Mouse (Mus musculus): ENCODE measurements around the gene Rps3. TPM values are rescaled to one million over a fixed set of nuclear protein-coding genes. Genes with fewer than 3 reads are reported as not detected.

The Rps3 gene
- polyA plus RNA-seq, 1 experiment from 2014 or later = 405 TPM

GRCm38 (mm10) chr7:99454044-99454443, 29.5 kb downstream of the Rps3 start:
- no peak for ATAC-seq
- H3K9ac ChIP-seq (ENCODE audit: low read depth, low read length) = no peak overlapping the region
- WGBS = 70% methylated on average over 4 of the region's 4 CpGs

GRCm38 (mm10) chr7:99452859-99453258, 30.7 kb downstream of the Rps3 start:
- no peak for ATAC-seq
- Histone ChIP-seq H3K4me1 (ENCODE audit: control insufficient read depth, insufficient read depth, low read length) (peaks cover 5% of the 10 kb centered on the region; the same call in 1 of the 2 replicates), H3K27me3 (ENCODE audit: control insufficient read depth, insufficient read depth, low read depth, low read length) (no peaks in the 10 kb centered on the region), H3K4me2 (ENCODE audit: low read length) (no peak overlapping the region), H3K36me3 (ENCODE audit: control insufficient read depth, insufficient read depth, low read length) (no peaks in the 10 kb centered on the region; the same call in 1 of the 2 replicates), H3K4me3 (ENCODE audit: low read depth, low read length) (no peak overlapping the region), H3K9ac (ENCODE audit: low read depth, low read length) (no peak overlapping the region), H3K27ac (ENCODE audit: low read length) (no peak overlapping the region), H3K9me3 (replicated peaks; ENCODE audit: control insufficient read depth, low read length, poor library complexity, severe bottlenecking) (no peaks in the 10 kb centered on the region)
- 87% methylated on average over 7 of the region's 7 CpGs for WGBS

More at GRCm38 (mm10) chr7:99454044-99454443, 29.5 kb downstream of the Rps3 start:
- Histone ChIP-seq H3K4me3 (ENCODE audit: low read depth, low read length) (no peak overlapping the region), H3K4me1 (ENCODE audit: control insufficient read depth, insufficient read depth, low read length) (peaks cover 5% of the 10 kb centered on the region; the same call in 1 of the 2 replicates), H3K9me3 (replicated peaks; ENCODE audit: control insufficient read depth, low read length, poor library complexity, severe bottlenecking) (no peaks in the 10 kb centered on the region), H3K36me3 (ENCODE audit: control insufficient read depth, insufficient read depth, low read length) (no peaks in the 10 kb centered on the region; the same call in 1 of the 2 replicates), H3K4me2 (ENCODE audit: low read length) (no peak overlapping the region), H3K27ac (ENCODE audit: low read length) (no peak overlapping the region), H3K27me3 (ENCODE audit: control insufficient read depth, insufficient read depth, low read depth, low read length) (no peaks in the 10 kb centered on the region)

- Histone ChIP-seq H3K4me2 (ENCODE audit: low read length) (no peak overlapping the region), H3K4me1 (ENCODE audit: control insufficient read depth, insufficient read depth, low read length) (peaks cover 5% of the 10 kb centered on the region; the same call in 1 of the 2 replicates), H3K27me3 (ENCODE audit: control insufficient read depth, insufficient read depth, low read depth, low read length) (no peaks in the 10 kb centered on the region), H3K36me3 (ENCODE audit: control insufficient read depth, insufficient read depth, low read length) (no peaks in the 10 kb centered on the region), H3K9ac (ENCODE audit: low read depth, low read length) (no peak overlapping the region), H3K4me3 (ENCODE audit: low read depth, low read length) (no peak overlapping the region), H3K27ac (ENCODE audit: low read length) (no peak overlapping the region), H3K9me3 (replicated peaks; ENCODE audit: control insufficient read depth, low read length, poor library complexity, severe bottlenecking) (no peaks in the 10 kb centered on the region)
- WGBS = 0% methylated on average over 3 of the region's 3 CpGs
- peak; percentile 57 for ATAC-seq
Observed at GRCm38 (mm10) chr7:99450703-99451102, 32.8 kb downstream of the Rps3 start.

DNA sequence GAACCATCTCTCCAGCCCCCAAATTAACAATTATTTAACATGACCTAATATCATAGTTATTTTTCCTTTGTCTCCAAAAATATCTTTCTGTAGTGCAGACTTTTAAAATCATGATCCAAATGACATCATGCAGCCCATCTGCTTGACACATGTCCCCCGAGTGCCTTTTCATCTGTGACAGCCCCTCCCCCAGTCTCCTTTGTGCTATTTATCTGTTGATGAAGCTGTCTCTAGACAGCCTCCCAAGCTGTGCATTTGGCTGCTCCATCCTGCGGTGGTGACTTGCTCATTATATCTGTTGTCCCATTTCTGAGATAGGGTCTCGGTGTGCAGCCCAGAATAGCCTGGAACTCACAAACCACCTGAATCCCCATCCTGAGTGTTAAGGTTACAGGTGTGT, 33.8 kb downstream of the Rps3 start:
- no peaks in the 10 kb centered on the region for H3K9me3 ChIP-seq (replicated peaks; ENCODE audit: control insufficient read depth, low read length, poor library complexity, severe bottlenecking)
- no peak overlapping the region for H3K9ac ChIP-seq (ENCODE audit: low read depth, low read length)
- H3K4me1 ChIP-seq (ENCODE audit: control insufficient read depth, insufficient read depth, low read length) = peaks cover 5% of the 10 kb centered on the region; the same call in 1 of the 2 replicates
- ATAC-seq = no peak
- no peaks in the 10 kb centered on the region for H3K27me3 ChIP-seq (ENCODE audit: control insufficient read depth, insufficient read depth, low read depth, low read length)
- H3K4me3 ChIP-seq (ENCODE audit: low read depth, low read length) = no peak overlapping the region
- H3K36me3 ChIP-seq (ENCODE audit: control insufficient read depth, insufficient read depth, low read length) = no peaks in the 10 kb centered on the region
- H3K4me2 ChIP-seq (ENCODE audit: low read length) = no peak overlapping the region
- H3K27ac ChIP-seq (ENCODE audit: low read length) = no peak overlapping the region
- WGBS = 21% methylated on average over 3 of the region's 3 CpGs

DNA sequence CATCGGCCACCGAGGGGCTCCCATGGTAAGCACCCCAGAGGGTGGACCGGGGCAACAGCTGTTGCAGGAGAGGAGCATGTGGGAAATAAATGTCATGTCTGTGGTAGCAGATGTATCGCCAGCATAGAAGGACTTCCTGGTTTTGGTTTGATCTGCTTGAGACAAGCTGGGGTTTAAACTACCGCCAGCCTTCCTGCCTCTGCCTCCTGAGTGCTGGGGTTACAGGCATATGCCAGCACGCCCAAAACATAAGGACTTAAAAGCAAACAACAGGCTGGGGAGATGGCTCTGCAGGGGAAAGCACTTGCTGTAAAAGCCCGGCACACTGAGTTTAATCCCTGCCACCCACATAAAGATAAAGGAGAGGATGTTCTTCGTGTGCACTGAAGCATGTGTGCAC, 34.5 kb downstream of the Rps3 start:
- H3K4me1 ChIP-seq (ENCODE audit: control insufficient read depth, insufficient read depth, low read length) = peaks cover 5% of the 10 kb centered on the region; the same call in 1 of the 2 replicates
- no peaks in the 10 kb centered on the region for H3K27me3 ChIP-seq (ENCODE audit: control insufficient read depth, insufficient read depth, low read depth, low read length)
- ATAC-seq = no peak
- no peak overlapping the region for H3K4me2 ChIP-seq (ENCODE audit: low read length)
- no peaks in the 10 kb centered on the region for H3K36me3 ChIP-seq (ENCODE audit: control insufficient read depth, insufficient read depth, low read length)
- H3K4me3 ChIP-seq (ENCODE audit: low read depth, low read length) = no peak overlapping the region
- 37% methylated on average over 8 of the region's 8 CpGs for WGBS
- H3K9me3 ChIP-seq (replicated peaks; ENCODE audit: control insufficient read depth, low read length, poor library complexity, severe bottlenecking) = no peaks in the 10 kb centered on the region
- H3K9ac ChIP-seq (ENCODE audit: low read depth, low read length) = no peak overlapping the region
- no peak overlapping the region for H3K27ac ChIP-seq (ENCODE audit: low read length)

DNA sequence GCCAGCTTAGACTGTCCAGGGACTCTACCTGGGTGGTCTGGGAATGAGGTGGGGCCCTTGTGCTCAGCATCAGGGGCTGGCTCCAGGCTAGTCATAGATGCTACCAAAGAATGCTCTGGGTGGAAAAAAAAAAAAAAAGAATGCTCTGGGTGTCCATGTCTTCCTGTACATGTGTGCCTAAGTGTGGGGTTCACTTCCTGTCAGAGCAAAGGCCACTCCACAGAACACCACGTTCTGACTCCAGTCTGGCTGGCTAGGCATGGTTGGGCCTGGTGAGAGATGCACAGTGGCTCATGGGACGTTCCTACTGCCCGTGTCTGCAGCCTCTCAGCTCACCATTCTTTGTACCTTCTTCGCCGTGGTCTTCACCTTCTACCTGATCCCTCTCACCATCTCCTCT, 34.9 kb downstream of the Rps3 start:
- no peak for ATAC-seq
- Histone ChIP-seq H3K4me3 (ENCODE audit: low read depth, low read length) (no peak overlapping the region), H3K4me1 (ENCODE audit: control insufficient read depth, insufficient read depth, low read length) (peaks cover 5% of the 10 kb centered on the region; the same call in 1 of the 2 replicates), H3K36me3 (ENCODE audit: control insufficient read depth, insufficient read depth, low read length) (no peaks in the 10 kb centered on the region), H3K9ac (ENCODE audit: low read depth, low read length) (no peak overlapping the region), H3K27me3 (ENCODE audit: control insufficient read depth, insufficient read depth, low read depth, low read length) (no peaks in the 10 kb centered on the region), H3K27ac (ENCODE audit: low read length) (no peak overlapping the region), H3K9me3 (replicated peaks; ENCODE audit: control insufficient read depth, low read length, poor library complexity, severe bottlenecking) (no peaks in the 10 kb centered on the region), H3K4me2 (ENCODE audit: low read length) (no peak overlapping the region)
- WGBS = 75% methylated on average over 5 of the region's 5 CpGs

- Histone ChIP-seq H3K4me1 (ENCODE audit: control insufficient read depth, insufficient read depth, low read length) (peaks cover 5% of the 10 kb centered on the region; the same call in 1 of the 2 replicates), H3K9ac (ENCODE audit: low read depth, low read length) (no peak overlapping the region), H3K27ac (ENCODE audit: low read length) (no peak overlapping the region), H3K4me2 (ENCODE audit: low read length) (no peak overlapping the region), H3K4me3 (ENCODE audit: low read depth, low read length) (no peak overlapping the region), H3K27me3 (ENCODE audit: control insufficient read depth, insufficient read depth, low read depth, low read length) (no peaks in the 10 kb centered on the region), H3K36me3 (ENCODE audit: control insufficient read depth, insufficient read depth, low read length) (no peaks in the 10 kb centered on the region; the same call in 1 of the 2 replicates), H3K9me3 (replicated peaks; ENCODE audit: control insufficient read depth, low read length, poor library complexity, severe bottlenecking) (no peaks in the 10 kb centered on the region)
- no peak for ATAC-seq
- 44% methylated on average over 5 of the region's 5 CpGs for WGBS
Observed at GRCm38 (mm10) chr7:99447323-99447722, 36.2 kb downstream of the Rps3 start.

DNA sequence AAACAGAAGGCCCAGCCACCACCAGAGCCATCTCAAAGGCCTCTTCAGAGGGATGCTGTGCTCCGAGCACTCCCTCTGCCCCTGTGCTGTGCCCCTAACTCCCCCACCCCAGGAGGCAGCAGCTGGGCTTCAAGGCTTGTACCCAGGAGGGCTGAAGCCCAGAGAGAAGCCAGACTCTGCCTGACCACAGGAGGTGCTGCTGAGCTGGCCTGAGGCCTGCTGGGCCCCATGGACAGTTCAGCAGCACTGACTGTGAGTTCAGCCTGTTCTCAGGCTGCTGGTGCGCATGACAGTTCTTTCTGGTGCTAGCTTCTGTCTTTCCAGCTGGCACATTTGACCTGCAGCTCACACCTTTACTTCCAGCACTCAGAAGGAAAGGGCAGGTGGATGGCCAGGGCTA, 37.7 kb downstream of the Rps3 start:
- H3K9ac ChIP-seq (ENCODE audit: low read depth, low read length) = no peak overlapping the region

DNA sequence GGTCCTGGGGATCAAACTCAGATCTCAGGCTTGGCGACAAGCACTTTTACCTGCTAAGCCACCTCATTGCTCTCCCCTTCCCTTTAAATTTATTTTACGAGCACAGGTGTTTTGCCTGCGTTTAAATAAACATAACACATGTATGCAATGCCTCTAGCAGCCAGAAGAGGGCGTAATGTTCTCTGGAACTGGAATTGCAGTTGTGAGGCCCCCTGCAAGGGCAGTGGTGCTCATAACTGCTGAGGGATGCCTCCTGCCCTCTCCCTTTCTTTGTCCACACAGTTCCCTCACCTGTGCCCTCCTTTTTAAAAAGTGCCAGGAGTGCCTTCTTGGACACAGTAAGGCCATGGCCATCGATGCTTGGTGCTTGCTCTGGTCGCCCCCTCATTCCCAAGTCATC, 39.5 kb downstream of the Rps3 start:
- Histone ChIP-seq H3K9me3 (replicated peaks; ENCODE audit: control insufficient read depth, low read length, poor library complexity, severe bottlenecking) (no peaks in the 10 kb centered on the region), H3K36me3 (ENCODE audit: control insufficient read depth, insufficient read depth, low read length) (peaks cover 2% of the 10 kb centered on the region; the same call in 1 of the 2 replicates), H3K4me2 (ENCODE audit: low read length) (no peak overlapping the region), H3K4me1 (ENCODE audit: control insufficient read depth, insufficient read depth, low read length) (no peaks in the 10 kb centered on the region), H3K27me3 (ENCODE audit: control insufficient read depth, insufficient read depth, low read depth, low read length) (no peaks in the 10 kb centered on the region), H3K4me3 (ENCODE audit: low read depth, low read length) (no peak overlapping the region), H3K27ac (ENCODE audit: low read length) (no peak overlapping the region), H3K9ac (ENCODE audit: low read depth, low read length) (no peak overlapping the region)
- ATAC-seq = no peak
- 64% methylated on average over 6 of the region's 6 CpGs for WGBS

More for the DNA sequence above, 37.7 kb downstream of the Rps3 start:
- no peak for ATAC-seq
- H3K4me3 ChIP-seq (ENCODE audit: low read depth, low read length) = no peak overlapping the region
- no peaks in the 10 kb centered on the region for H3K27me3 ChIP-seq (ENCODE audit: control insufficient read depth, insufficient read depth, low read depth, low read length)
- 83% methylated on average over 2 of the region's 2 CpGs for WGBS
- H3K4me2 ChIP-seq (ENCODE audit: low read length) = no peak overlapping the region
- peaks cover 2% of the 10 kb centered on the region; the same call in 1 of the 2 replicates for H3K36me3 ChIP-seq (ENCODE audit: control insufficient read depth, insufficient read depth, low read length)
- H3K9me3 ChIP-seq (replicated peaks; ENCODE audit: control insufficient read depth, low read length, poor library complexity, severe bottlenecking) = no peaks in the 10 kb centered on the region
- H3K27ac ChIP-seq (ENCODE audit: low read length) = no peak overlapping the region
- H3K4me1 ChIP-seq (ENCODE audit: control insufficient read depth, insufficient read depth, low read length) = peaks cover 5% of the 10 kb centered on the region; the same call in 1 of the 2 replicates
